Mouse (Mus musculus): ENCODE measurements around the gene Sowaha. TPM values are rescaled to one million over a fixed set of nuclear protein-coding genes. Genes with fewer than 3 reads are reported as not detected.
A peak's percentile ranks its signal among the peaks of the same experiment; 100 is the strongest.

Sowaha gene
- polyA plus RNA-seq, 1 experiment, result 56.1 TPM

- no peak overlapping the region for H3K27ac ChIP-seq (ENCODE audit: insufficient read depth, low read length)
- TF ChIP-seq POLR2A (IDR thresholded peaks at IDR 0.05; ENCODE audit: extremely low read depth, insufficient read depth, low read length) (no peak), CTCF (IDR thresholded peaks at IDR 0.05; ENCODE audit: extremely low read depth, insufficient read depth, low read length) (no peak)
Measured at GRCm38 (mm10) chr11:53481088-53481730, 1.1 kb upstream of the Sowaha start.

GRCm38 (mm10) chr11:53479171-53479782, 797 bp downstream of the Sowaha start:
- peak overlapping the region; percentile 93 for H3K27ac ChIP-seq (ENCODE audit: insufficient read depth, low read length)
- peaks cover 2% of the 10 kb centered on the region for H3K4me1 ChIP-seq (ENCODE audit: control insufficient read depth, insufficient read depth, low read length)
- TF ChIP-seq CTCF (IDR thresholded peaks at IDR 0.05; ENCODE audit: extremely low read depth, insufficient read depth, low read length), result no peak
- TF ChIP-seq POLR2A (IDR thresholded peaks at IDR 0.05; ENCODE audit: extremely low read depth, insufficient read depth, low read length), result no peak
- H3K4me3 ChIP-seq (ENCODE audit: insufficient read depth, low read length), result peak overlapping the region; percentile 59

More at GRCm38 (mm10) chr11:53481088-53481730, 1.1 kb upstream of the Sowaha start:
- Histone ChIP-seq H3K4me1 (ENCODE audit: control insufficient read depth, insufficient read depth, low read length) (no peaks in the 10 kb centered on the region; the same call in none of the 2 replicates), H3K4me3 (ENCODE audit: insufficient read depth, low read length) (no peak overlapping the region)

- TF ChIP-seq POLR2A (IDR thresholded peaks at IDR 0.05; ENCODE audit: extremely low read depth, insufficient read depth, low read length) (peak; percentile 56; the same call in 1 of the 2 replicates), CTCF (IDR thresholded peaks at IDR 0.05; ENCODE audit: extremely low read depth, insufficient read depth, low read length) (no peak)
- peak overlapping the region; percentile 93 for H3K27ac ChIP-seq (ENCODE audit: insufficient read depth, low read length)
- peak overlapping the region; percentile 59 for H3K4me3 ChIP-seq (ENCODE audit: insufficient read depth, low read length)
- H3K4me1 ChIP-seq (ENCODE audit: control insufficient read depth, insufficient read depth, low read length), result peaks cover 2% of the 10 kb centered on the region
Measured at GRCm38 (mm10) chr11:53478383-53479170, 1.5 kb downstream of the Sowaha start.

GRCm38 (mm10) chr11:53477833-53478232, 2.2 kb downstream of the Sowaha start:
- Histone ChIP-seq H3K4me1 (ENCODE audit: control insufficient read depth, insufficient read depth, low read length) (peaks cover 2% of the 10 kb centered on the region), H3K4me3 (ENCODE audit: insufficient read depth, low read length) (peak overlapping the region; percentile 59), H3K27ac (ENCODE audit: insufficient read depth, low read length) (no peak overlapping the region)
- TF ChIP-seq CTCF (IDR thresholded peaks at IDR 0.05; ENCODE audit: extremely low read depth, insufficient read depth, low read length), result no peak
- no peak for TF ChIP-seq POLR2A (IDR thresholded peaks at IDR 0.05; ENCODE audit: extremely low read depth, insufficient read depth, low read length)

GRCm38 (mm10) chr11:53475620-53476019, 4.5 kb downstream of the Sowaha start:
- H3K4me1 ChIP-seq (ENCODE audit: control insufficient read depth, insufficient read depth, low read length), result peaks cover 4% of the 10 kb centered on the region
- peak overlapping the region; percentile 2; the same call in 1 of the 2 replicates for H3K4me3 ChIP-seq (ENCODE audit: insufficient read depth, low read length)
- TF ChIP-seq CTCF (IDR thresholded peaks at IDR 0.05; ENCODE audit: extremely low read depth, insufficient read depth, low read length) (no peak), POLR2A (IDR thresholded peaks at IDR 0.05; ENCODE audit: extremely low read depth, insufficient read depth, low read length) (no peak)
- 0 out of 2 replicates have a peak overlapping the region, but pooled peaks have one; percentile 65 for H3K27ac ChIP-seq (ENCODE audit: insufficient read depth, low read length)

GRCm38 (mm10) chr11:53472709-53473108, 7.4 kb downstream of the Sowaha start:
- TF ChIP-seq CTCF (IDR thresholded peaks at IDR 0.05; ENCODE audit: extremely low read depth, insufficient read depth, low read length) (0 out of 2 replicates have a peak, but pooled peaks have one; percentile 18), POLR2A (IDR thresholded peaks at IDR 0.05; ENCODE audit: extremely low read depth, insufficient read depth, low read length) (no peak)
- Histone ChIP-seq H3K4me1 (ENCODE audit: control insufficient read depth, insufficient read depth, low read length) (peaks cover 7% of the 10 kb centered on the region), H3K4me3 (ENCODE audit: insufficient read depth, low read length) (no peak overlapping the region), H3K27ac (ENCODE audit: insufficient read depth, low read length) (no peak overlapping the region)

- Histone ChIP-seq H3K4me3 (ENCODE audit: insufficient read depth, low read length) (peak within 1 kb of the TSS; percentile 3; the same call in 1 of the 2 replicates), H3K4me1 (ENCODE audit: control insufficient read depth, insufficient read depth, low read length) (peaks cover 8% of the 10 kb centered on the region), H3K27ac (ENCODE audit: insufficient read depth, low read length) (peak within 1 kb of the TSS; percentile 92)
- TF ChIP-seq POLR2A (IDR thresholded peaks at IDR 0.05; ENCODE audit: extremely low read depth, insufficient read depth, low read length), result peak; percentile 70; the same call in 1 of the 2 replicates
- TF ChIP-seq CTCF (IDR thresholded peaks at IDR 0.05; ENCODE audit: extremely low read depth, insufficient read depth, low read length), result peak; percentile 91
Measured at GRCm38 (mm10) chr11:53469968-53470695, 9.9 kb downstream of the Sowaha start, which contains the start of gene Gm9837. Gene Gm9837, minus strand, starts transcription at chr11:53470479.

- Histone ChIP-seq H3K27ac (ENCODE audit: insufficient read depth, low read length) (peak overlapping the region; percentile 88), H3K4me3 (ENCODE audit: insufficient read depth, low read length) (0 out of 2 replicates have a peak overlapping the region, but pooled peaks have one; percentile 3), H3K4me1 (ENCODE audit: control insufficient read depth, insufficient read depth, low read length) (peaks cover 8% of the 10 kb centered on the region)
- no peak for TF ChIP-seq CTCF (IDR thresholded peaks at IDR 0.05; ENCODE audit: extremely low read depth, insufficient read depth, low read length)
- no peak for TF ChIP-seq POLR2A (IDR thresholded peaks at IDR 0.05; ENCODE audit: extremely low read depth, insufficient read depth, low read length)
Measured at GRCm38 (mm10) chr11:53469294-53469967, 10.6 kb downstream of the Sowaha start.
